Mouse (Mus musculus) heart, embryonic 13.5 days (tissue): ENCODE measurements around the gene Atp6v1c2. TPM values are rescaled to one million over a fixed set of nuclear protein-coding genes. Genes with fewer than 3 reads are reported as not detected.

ENCODE experiments used
- ATAC-seq: fragments of 200-750 bp; cut with Nextera tagmentation; 2 replicates; pipeline ENCODE4 v1.8.0; 2017; ENCODE audit warnings: moderate TSS enrichment; ENCODE audit not compliant: insufficient number of reproducible peaks, low FRiP score, low TSS enrichment; ENCODE audit errors: extremely low read depth
- H3K27ac ChIP-seq: fragments of 300-500 bp; sonication (generic); replicated peaks from 2 replicates; pipeline ENCODE4 v1.5.1; 2015; ENCODE audit warnings: moderate library complexity, mild to moderate bottlenecking, inconsistent platforms
- H3K27me3 ChIP-seq: fragments of 300-500 bp; sonication (generic); replicated peaks from 2 replicates; pipeline ENCODE4 v1.6.1; 2015; ENCODE audit warnings: mild to moderate bottlenecking, inconsistent platforms
- H3K36me3 ChIP-seq: fragments of 300-500 bp; sonication (generic); 2 replicates; pipeline ENCODE4 v1.6.1; 2015; ENCODE audit warnings: mild to moderate bottlenecking, inconsistent platforms
- H3K4me1 ChIP-seq: fragments of 300-500 bp; sonication (generic); 2 replicates; pipeline ENCODE4 v1.6.1; 2015; ENCODE audit warnings: inconsistent platforms
- H3K4me2 ChIP-seq: fragments of 300-500 bp; sonication (generic); 2 replicates; pipeline ENCODE4 v1.6.1; 2015; ENCODE audit warnings: inconsistent platforms, mild to moderate bottlenecking, moderate library complexity
- H3K4me3 ChIP-seq: fragments of 300-500 bp; sonication (generic); 2 replicates; pipeline ENCODE4 v1.5.1; 2015; ENCODE audit warnings: moderate library complexity, mild to moderate bottlenecking, inconsistent platforms
- H3K9ac ChIP-seq: fragments of 300-500 bp; sonication (generic); 2 replicates; pipeline ENCODE4 v1.6.1; 2015; ENCODE audit warnings: inconsistent platforms, mild to moderate bottlenecking, moderate library complexity
- H3K9me3 ChIP-seq: fragments of 300-500 bp; sonication (generic); 2 replicates; pipeline ENCODE4 v1.6.1; 2016; ENCODE audit warnings: inconsistent platforms
- WGBS: fragments of 180-500 bp; shearing (Covaris S2); methylation state at CpG from one replicate; pipeline ENCODE4 v1.1.7; 2015; ENCODE audit warnings: mixed read lengths; 5-methylcytosine and 5-hydroxymethylcytosine counted together
- polyA plus RNA-seq: library from polyadenylated mRNA; unstranded; fragments of >200 nt; fragmentation: Nextera tagmentation; extraction: Ambion mirVana; gene quantifications from 2 replicates; pipeline ENCODE4 v1.2.1, GENCODE M21; 2015

Gene Atp6v1c2
- polyA plus RNA-seq, 1 experiment from 2014 or later = 0.21 TPM

DNA sequence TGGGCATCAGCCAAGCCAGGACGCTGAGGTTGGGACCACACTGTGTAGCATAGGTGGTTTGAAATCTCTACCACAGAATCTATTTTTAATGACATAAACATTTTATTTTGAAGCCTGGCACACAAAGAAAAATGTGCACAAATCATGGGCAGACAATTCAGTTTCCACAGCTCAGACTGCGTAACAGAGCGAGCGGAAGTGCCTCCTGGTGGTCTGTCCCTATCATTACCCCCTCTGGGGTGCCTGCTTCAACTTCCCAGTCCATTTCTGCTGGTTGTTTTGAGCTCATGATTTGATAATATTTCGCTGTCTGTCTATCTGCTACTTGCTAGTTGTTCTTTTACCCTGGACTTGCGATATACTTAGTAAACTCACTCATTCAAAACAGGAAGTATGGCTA is 73.6 kb downstream of the Atp6v1c2 start:
- Histone ChIP-seq H3K4me3 (no peak overlapping the region), H3K9ac (no peak overlapping the region), H3K27me3 (peaks cover 18% of the 10 kb centered on the region; the same call in 1 of the 2 replicates), H3K27ac (no peak overlapping the region), H3K4me1 (peaks cover 13% of the 10 kb centered on the region), H3K36me3 (no peaks in the 10 kb centered on the region), H3K4me2 (no peak overlapping the region), H3K9me3 (no peaks in the 10 kb centered on the region)
- 78% methylated on average over 6 of the region's 6 CpGs for WGBS
- ATAC-seq = no peak

DNA sequence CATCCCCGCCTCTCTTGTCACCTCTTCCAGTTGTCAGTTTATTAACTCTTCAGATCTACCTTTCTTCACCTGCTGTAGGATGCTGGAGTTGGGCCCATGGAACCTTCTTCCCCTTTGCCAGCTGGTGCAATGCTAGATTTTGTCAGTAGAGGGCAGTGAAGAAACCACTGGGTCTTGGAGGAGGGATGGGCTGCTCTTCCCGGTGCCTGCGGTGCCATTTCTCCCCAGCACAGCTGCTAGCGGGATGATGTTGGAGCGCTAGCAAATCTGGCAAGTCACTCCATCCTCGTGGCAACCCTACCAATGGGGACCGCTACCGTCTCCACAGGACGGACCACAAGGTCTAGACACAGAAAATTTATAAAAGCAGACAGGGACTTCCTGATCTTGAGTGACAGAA is 76.1 kb downstream of the Atp6v1c2 start:
- Histone ChIP-seq H3K9me3 (no peaks in the 10 kb centered on the region), H3K9ac (no peak overlapping the region), H3K4me3 (peak overlapping the region; percentile 14; the same call in 1 of the 2 replicates), H3K27me3 (peaks cover 18% of the 10 kb centered on the region; the same call in 1 of the 2 replicates), H3K27ac (no peak overlapping the region), H3K36me3 (no peaks in the 10 kb centered on the region), H3K4me2 (peak overlapping the region; percentile 55), H3K4me1 (peaks cover 13% of the 10 kb centered on the region)
- no peak for ATAC-seq
- 12% methylated on average over 9 of the region's 9 CpGs for WGBS

DNA sequence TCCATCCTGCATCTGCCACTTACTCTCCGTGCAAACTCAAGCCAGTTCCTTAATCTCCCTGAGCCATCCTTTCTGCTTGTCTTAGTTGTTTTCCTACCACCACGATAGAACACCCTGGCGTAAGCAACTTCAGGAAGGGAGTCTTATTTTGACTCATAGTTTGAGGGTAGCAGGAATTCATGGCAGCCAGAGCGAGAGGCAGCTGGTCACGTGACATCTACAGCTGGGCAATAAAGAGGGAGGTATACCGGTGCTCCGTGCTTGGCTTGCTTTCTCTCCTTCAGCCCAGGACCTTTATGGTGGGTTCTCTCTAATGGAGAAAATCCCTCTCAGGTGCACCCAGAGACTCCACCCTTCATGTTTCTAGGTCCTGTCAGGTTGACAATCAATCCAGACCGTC is 78.2 kb downstream of the Atp6v1c2 start:
- Histone ChIP-seq H3K4me2 (no peak overlapping the region), H3K27ac (no peak overlapping the region), H3K27me3 (peaks cover 18% of the 10 kb centered on the region; the same call in 1 of the 2 replicates), H3K4me3 (no peak overlapping the region), H3K9ac (no peak overlapping the region), H3K36me3 (no peaks in the 10 kb centered on the region), H3K9me3 (no peaks in the 10 kb centered on the region), H3K4me1 (peaks cover 13% of the 10 kb centered on the region)
- ATAC-seq = no peak
- WGBS = 70% methylated on average over 8 of the region's 8 CpGs

DNA sequence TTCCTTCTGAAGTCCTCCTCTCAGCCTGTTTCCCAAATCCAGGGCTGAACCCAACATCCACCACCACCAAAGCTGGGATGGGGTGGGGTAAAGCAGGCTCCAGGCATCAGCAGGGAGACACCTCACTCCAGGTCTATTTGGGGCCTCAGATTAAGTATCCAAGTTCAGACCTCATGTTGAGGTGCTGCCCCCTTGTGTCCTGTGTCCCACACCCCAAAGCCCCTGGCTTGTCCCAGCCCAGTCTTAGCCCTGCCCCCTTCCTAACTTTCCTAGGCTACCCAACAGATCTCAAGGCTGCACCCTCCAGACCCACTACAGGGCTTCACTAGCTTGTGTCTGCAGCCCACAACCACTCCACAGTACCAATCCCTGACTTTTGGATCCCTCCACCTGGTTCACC is 87.1 kb downstream of the Atp6v1c2 start:
- no peak for ATAC-seq

DNA sequence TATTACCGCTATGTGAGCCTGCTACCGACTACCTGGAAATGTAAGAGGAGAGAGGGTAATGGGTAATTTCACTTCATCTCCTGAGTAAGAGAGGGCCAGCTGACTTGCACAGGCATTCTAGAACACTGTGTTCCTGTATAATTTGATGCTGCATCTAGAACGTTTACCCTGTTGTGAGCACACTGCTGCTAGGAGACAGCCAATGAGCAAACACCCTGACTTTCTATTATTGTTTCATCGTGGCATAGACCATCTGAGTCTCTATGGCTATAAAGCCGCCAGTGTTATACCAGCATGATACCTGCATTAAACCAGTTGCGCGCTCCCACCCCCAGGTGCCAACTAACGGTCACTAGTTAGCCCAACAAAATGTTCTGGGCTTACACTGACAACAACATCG is 87.5 kb downstream of the Atp6v1c2 start:
- ATAC-seq = no peak
- no peak overlapping the region for H3K4me2 ChIP-seq
- peaks cover 3% of the 10 kb centered on the region; the same call in 1 of the 2 replicates for H3K4me1 ChIP-seq
- H3K27me3 ChIP-seq = no peaks in the 10 kb centered on the region
- no peak overlapping the region for H3K9ac ChIP-seq
- H3K36me3 ChIP-seq = no peaks in the 10 kb centered on the region
- H3K4me3 ChIP-seq = no peak overlapping the region
- WGBS = 89% methylated on average over 9 of the region's 9 CpGs
- no peak overlapping the region for H3K27ac ChIP-seq
- H3K9me3 ChIP-seq = no peaks in the 10 kb centered on the region

More for the DNA sequence above, 87.1 kb downstream of the Atp6v1c2 start:
- H3K4me1 ChIP-seq = peaks cover 3% of the 10 kb centered on the region; the same call in 1 of the 2 replicates
- H3K27ac ChIP-seq = no peak overlapping the region
- no peak overlapping the region for H3K4me2 ChIP-seq
- no peak overlapping the region for H3K4me3 ChIP-seq
- no peaks in the 10 kb centered on the region for H3K27me3 ChIP-seq
- H3K9me3 ChIP-seq = no peaks in the 10 kb centered on the region
- H3K9ac ChIP-seq = no peak overlapping the region
- H3K36me3 ChIP-seq = no peaks in the 10 kb centered on the region

DNA sequence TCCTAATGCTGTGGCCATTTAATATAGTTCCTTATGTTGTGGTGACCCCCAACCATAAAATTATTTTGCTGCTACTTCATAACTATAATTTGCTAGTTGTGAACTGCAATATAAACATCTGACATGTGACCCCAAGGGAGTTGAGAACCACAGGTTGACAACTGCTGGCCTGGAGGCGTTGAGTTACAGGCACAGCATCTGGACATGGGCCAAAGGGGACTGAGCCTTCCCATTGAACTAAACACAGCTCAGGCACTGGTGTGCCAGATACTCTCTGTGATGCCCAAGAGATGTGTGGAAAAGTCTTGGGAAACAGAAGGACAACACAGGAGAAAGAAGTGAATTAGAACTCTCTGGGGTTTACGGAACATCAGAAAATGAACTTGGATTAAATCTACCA is 88.1 kb downstream of the Atp6v1c2 start:
- no peak overlapping the region for H3K27ac ChIP-seq
- no peaks in the 10 kb centered on the region for H3K27me3 ChIP-seq
- no peak overlapping the region for H3K4me2 ChIP-seq
- peaks cover 3% of the 10 kb centered on the region; the same call in 1 of the 2 replicates for H3K4me1 ChIP-seq
- H3K9me3 ChIP-seq = no peaks in the 10 kb centered on the region
- no peaks in the 10 kb centered on the region for H3K36me3 ChIP-seq
- no peak overlapping the region for H3K4me3 ChIP-seq
- WGBS = 72% methylated on average over 2 of the region's 2 CpGs
- no peak for ATAC-seq
- H3K9ac ChIP-seq = no peak overlapping the region

DNA sequence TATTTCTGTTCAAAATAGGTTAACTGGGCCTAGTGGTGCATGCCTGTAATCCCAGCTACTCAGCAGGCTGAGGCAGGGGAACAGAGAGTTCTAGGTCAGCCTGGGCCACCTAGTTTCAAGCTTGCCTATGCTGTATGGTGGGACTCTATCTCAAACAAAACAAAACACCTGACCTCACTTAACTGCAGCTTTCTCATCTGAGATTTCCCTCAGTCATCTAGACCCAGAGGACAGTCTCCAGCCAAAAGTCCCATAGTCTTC is 89.8 kb downstream of the Atp6v1c2 start:
- Histone ChIP-seq H3K4me2 (no peak overlapping the region), H3K4me1 (peaks cover 3% of the 10 kb centered on the region; the same call in 1 of the 2 replicates)
- no peak for ATAC-seq

DNA sequence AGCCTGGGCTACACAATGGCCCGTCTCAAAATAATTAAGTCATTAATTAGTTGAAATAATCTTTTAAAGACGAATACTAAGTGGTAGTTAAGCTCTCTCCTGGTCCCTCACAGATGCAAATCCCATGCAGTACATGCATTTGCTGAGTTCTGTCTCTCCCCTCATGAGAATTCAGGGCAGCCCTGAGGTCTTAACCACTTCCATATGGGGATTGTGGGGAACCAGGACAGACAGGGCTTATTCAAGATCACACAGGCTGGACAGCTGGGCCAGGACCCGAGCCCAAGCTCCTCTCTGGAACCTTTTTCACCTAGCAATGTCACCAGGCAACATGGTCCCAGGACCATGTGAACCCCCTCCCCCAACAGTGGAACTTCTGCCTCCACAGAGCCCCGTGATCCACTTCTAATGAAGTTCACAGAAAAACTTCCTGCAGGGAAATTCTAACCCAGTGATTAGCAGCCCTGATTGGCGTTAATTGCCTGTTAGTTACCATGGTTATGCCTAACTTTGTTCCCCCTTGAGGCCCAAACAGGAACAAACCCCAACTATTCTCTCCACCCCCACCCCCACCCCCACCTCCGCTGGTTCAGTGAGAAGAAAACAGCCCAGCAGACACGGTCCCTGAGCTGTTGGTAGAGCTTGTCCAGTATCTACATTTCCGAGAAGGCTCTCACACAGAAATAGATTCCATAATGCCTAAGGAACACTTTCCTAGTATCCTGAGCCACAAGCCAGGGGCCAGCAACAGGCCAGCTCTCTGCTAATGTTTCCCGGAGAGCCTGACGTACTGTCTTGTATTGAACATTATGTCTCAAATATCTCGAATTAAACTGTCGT is 90.4 kb downstream of the Atp6v1c2 start:
- ATAC-seq = no peak

More for the DNA sequence above, 89.8 kb downstream of the Atp6v1c2 start:
- Histone ChIP-seq H3K36me3 (no peaks in the 10 kb centered on the region), H3K27ac (no peak overlapping the region), H3K4me3 (no peak overlapping the region), H3K27me3 (no peaks in the 10 kb centered on the region; the same call in 1 of the 2 replicates), H3K9me3 (no peaks in the 10 kb centered on the region), H3K9ac (no peak overlapping the region)

DNA sequence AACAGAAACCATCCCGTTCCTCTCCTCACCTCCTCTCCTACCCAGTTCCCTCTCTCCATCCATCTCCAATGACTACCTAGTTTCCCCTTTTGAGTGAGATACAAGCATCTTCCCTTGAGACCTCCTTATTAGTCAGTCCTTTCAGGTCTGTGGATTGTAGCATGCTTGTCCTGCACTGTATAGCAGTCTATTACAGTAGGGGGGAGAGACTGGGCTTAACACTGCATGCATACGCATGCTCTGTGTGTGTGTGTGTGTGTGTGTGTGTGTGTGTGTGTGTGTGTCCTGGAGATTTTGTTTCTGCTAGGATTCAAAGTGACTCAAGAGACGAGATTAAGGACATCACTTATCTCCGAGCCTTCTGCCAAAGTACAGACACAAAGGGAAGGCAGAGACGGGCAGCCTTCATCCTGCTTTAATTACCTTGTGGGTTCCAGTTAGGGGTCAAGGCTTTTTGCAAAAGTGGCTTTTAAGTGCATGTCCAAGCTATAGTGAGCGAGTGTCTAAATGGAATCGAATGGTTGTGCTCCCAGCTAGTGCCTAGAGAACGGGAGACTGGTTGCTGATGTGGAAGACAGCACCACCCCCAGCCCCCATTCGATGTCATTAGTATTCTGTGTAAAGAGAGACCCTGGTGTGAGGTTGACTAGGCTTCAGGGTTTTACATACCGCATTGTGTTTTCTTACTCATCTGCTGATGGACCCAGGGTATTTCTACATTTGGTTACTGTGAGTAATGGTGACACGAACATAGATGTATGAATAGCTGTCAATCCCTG is 93.4 kb downstream of the Atp6v1c2 start:
- H3K36me3 ChIP-seq = no peaks in the 10 kb centered on the region
- no peak for ATAC-seq
- no peak overlapping the region for H3K9ac ChIP-seq
- no peaks in the 10 kb centered on the region for H3K9me3 ChIP-seq
- no peak overlapping the region for H3K4me3 ChIP-seq
- 41% methylated on average over 11 of the region's 11 CpGs for WGBS
- no peak overlapping the region for H3K4me2 ChIP-seq
- H3K27me3 ChIP-seq = no peaks in the 10 kb centered on the region; the same call in 1 of the 2 replicates
- peaks cover 3% of the 10 kb centered on the region; the same call in 1 of the 2 replicates for H3K4me1 ChIP-seq
- no peak overlapping the region for H3K27ac ChIP-seq

More for the DNA sequence above, 90.4 kb downstream of the Atp6v1c2 start:
- H3K4me2 ChIP-seq = no peak overlapping the region
- WGBS = 42% methylated on average over 12 of the region's 12 CpGs
- H3K9me3 ChIP-seq = no peaks in the 10 kb centered on the region
- H3K4me3 ChIP-seq = no peak overlapping the region
- H3K36me3 ChIP-seq = no peaks in the 10 kb centered on the region
- H3K27ac ChIP-seq = no peak overlapping the region
- H3K9ac ChIP-seq = no peak overlapping the region
- peaks cover 3% of the 10 kb centered on the region; the same call in 1 of the 2 replicates for H3K4me1 ChIP-seq
- no peaks in the 10 kb centered on the region; the same call in 1 of the 2 replicates for H3K27me3 ChIP-seq
